Mouse (Mus musculus) thymus, adult 18-20 months (tissue): ENCODE measurements around the gene Fam168a.
"Not testable (repeated sequence)": the region's sequence is repeated elsewhere in the genome, so short reads cannot be mapped to it uniquely, and the experiment has no call there.

ENCODE experiments used
- DNase-seq, 2 experiments: peaks; one replicate each; pipeline ENCODE4 v3.0.0; 2022; ENCODE audit warnings: mixed read lengths in 2 of 2

The Fam168a gene

GRCm38 (mm10) chr7:100706883-100707480 is 547 bp downstream of the Fam168a start:
- no peak for DNase-seq

DNA sequence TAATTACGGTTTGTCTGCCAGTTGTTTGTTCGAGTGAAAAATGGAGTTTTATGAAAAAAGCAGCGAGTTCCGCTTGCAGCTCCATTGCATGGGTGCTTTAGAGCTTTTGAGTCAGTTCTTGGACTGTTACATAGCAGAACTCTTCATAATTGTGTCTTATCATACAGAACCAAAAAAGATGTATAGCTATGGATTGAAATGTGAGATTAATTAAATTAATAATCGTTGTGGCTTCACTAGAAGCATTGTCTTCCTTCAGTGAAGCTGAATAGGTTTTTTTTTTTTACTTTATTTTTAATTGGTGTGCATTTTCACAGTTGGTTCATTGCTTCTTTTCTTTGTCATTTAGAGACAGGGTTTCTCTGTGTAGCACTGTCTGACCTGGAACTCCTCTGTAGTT is 12.3 kb downstream of the Fam168a start:
- no peak for DNase-seq

DNA sequence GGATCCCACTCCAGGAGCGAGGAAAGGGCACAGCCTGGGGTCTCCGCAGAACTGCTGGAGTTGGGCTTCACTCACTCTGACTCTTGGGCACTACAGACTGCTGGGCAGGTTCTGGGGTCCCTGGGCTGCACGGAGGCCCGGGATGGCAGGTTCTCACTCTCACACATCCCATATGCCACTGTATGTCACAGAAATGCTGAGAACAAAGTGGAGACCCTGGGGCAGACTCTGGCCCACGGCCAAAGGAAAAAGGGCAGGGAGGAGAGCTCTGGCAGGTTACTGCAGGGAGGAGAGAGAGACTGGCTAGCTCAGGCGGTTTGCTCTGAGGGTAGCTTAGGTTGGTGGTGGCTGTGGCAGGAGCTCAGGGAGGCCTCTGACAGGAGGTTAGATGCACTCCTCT is 15.8 kb downstream of the Fam168a start:
- no peak for DNase-seq

GRCm38 (mm10) chr7:100723453-100724294 is 17.2 kb downstream of the Fam168a start:
- DNase-seq = no peak

- no peak for DNase-seq
Observed at GRCm38 (mm10) chr7:100727538-100728085, 21.2 kb downstream of the Fam168a start.

DNA sequence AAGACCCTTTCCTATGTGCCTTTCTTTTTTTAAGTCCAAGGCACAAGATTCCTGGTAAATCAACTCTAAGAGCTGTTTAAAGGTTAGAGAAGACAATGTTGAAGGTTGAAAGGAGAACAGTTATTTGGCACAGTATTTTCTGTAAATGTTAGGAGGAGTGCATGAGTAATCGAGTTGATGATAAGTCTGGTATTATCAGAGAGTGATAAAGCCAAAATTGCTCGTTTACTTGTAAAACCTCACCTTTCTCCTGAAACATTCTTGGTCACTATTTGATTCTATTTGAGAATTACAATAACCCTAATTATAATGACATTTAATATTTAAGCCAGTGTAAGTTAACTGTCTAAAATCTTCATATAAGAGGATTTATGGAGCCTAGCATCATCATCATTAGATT is 23.3 kb downstream of the Fam168a start:
- DNase-seq = no peak

- DNase-seq = no peak
Observed at GRCm38 (mm10) chr7:100732341-100733050, 26.1 kb downstream of the Fam168a start.

DNA sequence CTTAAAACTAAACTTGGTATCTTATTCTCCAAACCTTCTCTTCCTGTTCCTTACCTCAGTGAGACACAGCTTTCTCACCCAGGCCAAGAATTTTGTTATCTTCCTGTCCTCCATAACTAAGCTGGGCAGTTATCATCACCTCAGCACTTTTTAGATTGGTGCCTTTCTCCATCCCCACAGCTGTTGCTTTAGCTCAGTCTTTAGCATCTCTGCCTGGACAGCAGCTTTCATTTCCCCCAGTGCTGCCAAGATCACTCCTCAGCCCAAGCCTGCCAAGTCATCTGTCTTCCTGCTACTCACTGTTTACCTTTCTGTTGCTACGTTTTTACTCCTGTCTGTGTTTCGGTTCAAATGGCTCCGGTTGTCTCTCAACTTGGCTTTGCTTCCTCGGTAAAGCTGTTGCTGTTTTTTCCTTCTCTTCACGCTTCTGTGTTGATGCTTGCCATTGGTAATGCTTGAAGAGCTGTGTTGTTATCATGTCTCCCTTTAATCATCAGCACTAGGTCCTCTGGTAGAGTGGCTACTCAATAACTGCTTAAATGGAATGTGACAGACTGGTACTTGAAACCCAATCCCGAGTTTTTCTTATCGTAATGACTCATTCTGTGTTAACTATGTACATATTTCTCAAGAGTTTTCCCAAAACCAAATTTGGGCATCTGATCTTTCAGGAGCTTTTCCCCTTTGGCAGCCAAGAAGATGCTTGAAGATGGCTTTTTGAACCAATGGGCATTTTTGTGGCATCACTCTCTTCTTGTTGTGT is 26.8 kb downstream of the Fam168a start:
- DNase-seq = no peak

DNA sequence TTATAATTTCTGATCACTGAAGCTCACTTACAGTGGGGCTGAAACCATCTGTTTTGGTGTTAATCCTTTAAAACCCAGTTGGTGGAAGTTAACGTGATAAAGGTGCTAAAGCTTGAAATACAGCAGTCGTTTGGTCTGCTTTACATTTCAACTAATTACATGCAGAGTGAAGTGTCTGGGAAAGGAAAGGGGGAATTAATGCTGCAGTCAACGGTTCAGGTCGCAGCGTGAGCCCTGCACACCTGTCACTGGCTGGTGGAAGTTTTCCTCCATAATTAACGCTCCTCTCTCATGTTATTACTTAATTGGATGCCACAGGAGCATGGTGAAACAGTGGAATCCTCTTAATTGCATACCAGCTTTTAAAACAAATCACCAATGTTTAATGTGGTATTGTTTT is 27.8 kb downstream of the Fam168a start:
- no peak for DNase-seq

GRCm38 (mm10) chr7:100734905-100735304 is 28.5 kb downstream of the Fam168a start:
- DNase-seq = not testable (repeated sequence)

- DNase-seq = no peak
Observed at GRCm38 (mm10) chr7:100736131-100736530, 29.7 kb downstream of the Fam168a start.

DNA sequence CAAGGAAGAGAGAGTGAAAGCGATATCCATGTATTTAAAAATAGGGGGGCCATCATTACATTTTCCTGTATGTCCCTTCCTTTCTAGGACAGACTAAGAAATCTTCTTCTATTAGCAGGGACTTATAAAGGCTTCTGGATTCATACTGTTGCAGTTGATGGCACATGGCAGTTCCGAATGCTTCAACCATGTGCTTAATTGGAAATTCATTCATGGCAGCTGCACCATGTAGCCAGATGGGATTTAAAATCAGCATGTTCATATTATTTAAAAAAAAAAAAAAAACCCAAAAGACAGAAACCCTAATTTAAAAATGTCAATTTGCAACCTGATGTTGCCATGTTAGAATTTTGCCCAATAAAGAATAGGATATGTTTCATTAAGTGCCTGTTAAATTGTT is 37.9 kb downstream of the Fam168a start:
- no peak for DNase-seq

DNA sequence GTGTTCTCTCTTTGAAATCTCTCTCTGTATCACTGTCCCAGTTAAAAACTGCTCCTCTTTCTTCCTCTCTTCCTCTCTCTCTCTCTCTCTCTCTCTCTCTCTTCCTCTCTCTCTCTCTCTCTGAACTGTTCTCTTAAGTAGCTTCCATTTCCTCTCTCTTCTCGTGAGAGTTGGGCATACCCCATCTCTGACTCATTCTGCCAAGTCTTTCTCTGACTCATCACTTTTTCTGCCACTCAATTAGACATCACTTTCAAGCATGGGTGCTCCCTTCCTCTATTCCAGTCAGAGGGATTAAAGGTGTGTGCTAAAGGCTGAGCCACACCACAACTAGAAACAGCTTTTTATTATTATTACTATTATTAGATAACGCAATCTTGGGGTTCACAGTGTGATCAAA is 43.7 kb downstream of the Fam168a start:
- DNase-seq = no peak

DNA sequence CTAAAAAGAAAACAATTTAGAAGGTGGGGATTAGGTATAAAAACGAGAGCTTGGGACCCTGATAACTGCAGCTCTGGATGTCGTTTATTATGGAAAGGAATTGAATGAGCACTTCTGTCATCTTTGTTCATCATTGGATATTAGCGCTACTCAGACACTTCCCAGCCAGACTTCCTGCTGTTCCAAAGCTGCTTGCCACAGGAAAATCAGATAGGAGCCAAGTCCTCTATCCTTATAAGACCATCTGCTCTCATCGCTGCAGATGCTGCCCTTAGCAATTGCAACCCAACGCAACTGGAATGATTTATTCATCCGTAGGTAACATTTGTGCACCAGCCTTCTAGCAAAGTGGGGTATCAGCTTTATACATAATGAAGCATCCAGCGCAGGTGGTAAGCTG is 52.3 kb downstream of the Fam168a start:
- no peak for DNase-seq

- no peak for DNase-seq
Observed at GRCm38 (mm10) chr7:100762726-100763125, 56.3 kb downstream of the Fam168a start.

GRCm38 (mm10) chr7:100767568-100767967 is 61.1 kb downstream of the Fam168a start:
- DNase-seq = no peak

GRCm38 (mm10) chr7:100768009-100768408 is 61.6 kb downstream of the Fam168a start:
- DNase-seq = no peak

- DNase-seq = no peak
Observed at GRCm38 (mm10) chr7:100769534-100770083, 63.2 kb downstream of the Fam168a start.

- DNase-seq = no peak
Observed at GRCm38 (mm10) chr7:100770669-100771341, 64.4 kb downstream of the Fam168a start.

DNA sequence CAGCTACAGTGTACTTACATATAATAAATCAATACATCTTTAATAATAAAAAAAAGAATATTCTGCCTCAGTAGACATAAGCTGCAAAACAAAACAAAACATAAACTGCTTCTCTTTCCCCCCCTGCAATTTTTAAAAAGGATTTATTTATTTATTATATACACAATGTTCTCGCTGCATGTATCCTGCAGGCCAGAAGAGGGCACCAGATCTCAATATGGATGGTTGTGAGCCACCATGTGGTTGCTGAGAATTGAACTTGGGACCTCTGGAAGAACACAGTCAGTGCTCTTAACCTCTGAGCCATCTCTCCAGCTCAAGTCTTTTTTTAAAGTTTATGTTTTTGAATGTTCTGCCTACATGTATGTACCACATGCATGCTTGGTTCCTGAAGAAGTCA is 67.8 kb downstream of the Fam168a start:
- no peak for DNase-seq

DNA sequence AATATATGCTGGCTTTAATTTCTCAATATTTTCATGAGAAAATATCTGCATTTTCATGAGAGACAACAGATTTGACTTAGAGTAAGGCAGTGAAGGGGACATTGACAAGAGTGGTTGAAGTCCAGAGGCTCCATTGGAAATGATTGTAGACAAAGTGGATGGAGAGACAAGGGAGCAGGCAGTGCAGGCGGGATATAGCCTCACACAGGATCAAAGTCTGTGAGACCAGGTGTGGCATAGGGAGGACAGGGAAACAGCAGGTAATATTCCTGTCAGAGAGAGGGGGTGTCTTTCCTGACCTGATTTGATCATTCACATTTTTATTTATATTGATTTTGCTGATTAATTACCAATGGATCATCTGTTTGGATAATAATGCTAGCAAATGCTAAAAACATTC is 69.4 kb downstream of the Fam168a start:
- DNase-seq = no peak

- DNase-seq = no peak
Observed at GRCm38 (mm10) chr7:100780192-100780591, 73.8 kb downstream of the Fam168a start.
